Mouse (Mus musculus) erythroblast, embryonic 14.5 days (primary cell): Measurements from ENCODE around the gene Gramd1a. TPM values are rescaled to one million over a fixed set of nuclear protein-coding genes. Genes with fewer than 3 reads are reported as not detected.

Experiments used
- H3K27me3 ChIP-seq: 2 replicates; pipeline ENCODE4 v1.6.1; 2012; ENCODE audit warnings: inconsistent platforms; ENCODE audit not compliant: control insufficient read depth
- H3K36me3 ChIP-seq: 2 replicates; pipeline ENCODE4 v1.6.1; 2012; ENCODE audit warnings: mild to moderate bottlenecking, inconsistent platforms; ENCODE audit not compliant: control insufficient read depth
- H3K4me1 ChIP-seq: 2 replicates; pipeline ENCODE4 v1.6.1; 2012; ENCODE audit warnings: inconsistent platforms; ENCODE audit not compliant: control insufficient read depth
- H3K4me3 ChIP-seq: replicated peaks from 2 replicates; pipeline ENCODE3; 2012; ENCODE audit warnings: moderate library complexity, mild to moderate bottlenecking, inconsistent platforms
- H3K9me3 ChIP-seq: 2 replicates; pipeline ENCODE4 v1.6.1; 2012; ENCODE audit warnings: low read length, inconsistent platforms, mixed read lengths; ENCODE audit not compliant: control insufficient read depth
- GATA1 ChIP-seq: IDR thresholded peaks from 2 replicates; pipeline ENCODE4 v1.6.1; 2012; ENCODE audit warnings: low read length, inconsistent platforms, mixed read lengths
- TAL1 ChIP-seq: IDR thresholded peaks from 3 replicates; pipeline ENCODE4 v1.6.1; 2012; ENCODE audit warnings: low read length, inconsistent platforms, mixed read lengths
- polyA plus RNA-seq: library from polyadenylated mRNA; stranded (reverse); fragments of >175 nt; gene quantifications from 2 replicates; pipeline ENCODE4 v1.2.3, GENCODE M21; 2012

Gramd1a gene
- polyA plus RNA-seq, 1 experiment, result 0.52 TPM

GRCm38 (mm10) chr7:31117465-31117864, 38.2 kb downstream of the Gramd1a start:
- H3K9me3 ChIP-seq, result no peaks in the 10 kb centered on the region
- no peak overlapping the region for H3K4me3 ChIP-seq
- H3K4me1 ChIP-seq, result no peaks in the 10 kb centered on the region
- TF ChIP-seq TAL1, result no peak
- no peak for TF ChIP-seq GATA1
- H3K27me3 ChIP-seq, result no peaks in the 10 kb centered on the region
- H3K36me3 ChIP-seq, result no peaks in the 10 kb centered on the region

- H3K4me3 ChIP-seq, result peak overlapping the region; percentile 9
- no peaks in the 10 kb centered on the region for H3K4me1 ChIP-seq
- H3K36me3 ChIP-seq, result no peaks in the 10 kb centered on the region
- TF ChIP-seq TAL1 (no peak), GATA1 (no peak)
- H3K27me3 ChIP-seq, result no peaks in the 10 kb centered on the region
- H3K9me3 ChIP-seq, result no peaks in the 10 kb centered on the region
Observed at GRCm38 (mm10) chr7:31116721-31117145, 39.0 kb downstream of the Gramd1a start.

GRCm38 (mm10) chr7:31115587-31116043, 40.1 kb downstream of the Gramd1a start:
- no peak overlapping the region for H3K4me3 ChIP-seq
- no peaks in the 10 kb centered on the region for H3K27me3 ChIP-seq
- no peaks in the 10 kb centered on the region for H3K4me1 ChIP-seq
- no peaks in the 10 kb centered on the region for H3K36me3 ChIP-seq
- no peaks in the 10 kb centered on the region for H3K9me3 ChIP-seq
- TF ChIP-seq TAL1, result no peak
- no peak for TF ChIP-seq GATA1

GRCm38 (mm10) chr7:31115182-31115581, 40.5 kb downstream of the Gramd1a start, which contains the start of gene Hpn:
TSS of gene Hpn (minus strand) at chr7:31115290.
- H3K4me3 ChIP-seq, result peak within 1 kb of the TSS; percentile 47
- H3K9me3 ChIP-seq, result no peaks in the 10 kb centered on the region
- no peaks in the 10 kb centered on the region for H3K4me1 ChIP-seq
- no peaks in the 10 kb centered on the region for H3K27me3 ChIP-seq
- no peaks in the 10 kb centered on the region; the same call in 1 of the 2 replicates for H3K36me3 ChIP-seq
- no peak for TF ChIP-seq GATA1
- TF ChIP-seq TAL1, result no peak

- peak overlapping the region; percentile 47 for H3K4me3 ChIP-seq
- no peaks in the 10 kb centered on the region; the same call in 1 of the 2 replicates for H3K36me3 ChIP-seq
- no peaks in the 10 kb centered on the region for H3K27me3 ChIP-seq
- no peaks in the 10 kb centered on the region for H3K4me1 ChIP-seq
- no peaks in the 10 kb centered on the region for H3K9me3 ChIP-seq
- no peak for TF ChIP-seq TAL1
- no peak for TF ChIP-seq GATA1
Observed at GRCm38 (mm10) chr7:31114646-31115045, 41.0 kb downstream of the Gramd1a start.

- TF ChIP-seq GATA1, result no peak
- no peak for TF ChIP-seq TAL1
- H3K27me3 ChIP-seq, result no peaks in the 10 kb centered on the region
- no peaks in the 10 kb centered on the region for H3K9me3 ChIP-seq
- peak overlapping the region; percentile 47 for H3K4me3 ChIP-seq
- H3K36me3 ChIP-seq, result no peaks in the 10 kb centered on the region; the same call in 1 of the 2 replicates
- no peaks in the 10 kb centered on the region for H3K4me1 ChIP-seq
Observed at GRCm38 (mm10) chr7:31113800-31114199, 41.9 kb downstream of the Gramd1a start.

- no peaks in the 10 kb centered on the region for H3K27me3 ChIP-seq
- TF ChIP-seq TAL1 (no peak), GATA1 (no peak)
- H3K4me3 ChIP-seq, result no peak overlapping the region
- no peaks in the 10 kb centered on the region for H3K9me3 ChIP-seq
- no peaks in the 10 kb centered on the region; the same call in 1 of the 2 replicates for H3K36me3 ChIP-seq
- no peaks in the 10 kb centered on the region for H3K4me1 ChIP-seq
Observed at GRCm38 (mm10) chr7:31112036-31112435, 43.7 kb downstream of the Gramd1a start.

- Histone ChIP-seq H3K4me3 (no peak overlapping the region), H3K27me3 (no peaks in the 10 kb centered on the region), H3K36me3 (no peaks in the 10 kb centered on the region; the same call in 1 of the 2 replicates), H3K9me3 (no peaks in the 10 kb centered on the region), H3K4me1 (no peaks in the 10 kb centered on the region)
- TF ChIP-seq TAL1 (no peak), GATA1 (no peak)
Observed at GRCm38 (mm10) chr7:31110861-31111385, 44.8 kb downstream of the Gramd1a start.

GRCm38 (mm10) chr7:31109796-31110195, 45.9 kb downstream of the Gramd1a start:
- H3K4me3 ChIP-seq, result no peak overlapping the region
- TF ChIP-seq GATA1, result no peak
- TF ChIP-seq TAL1, result no peak

GRCm38 (mm10) chr7:31109091-31109490, 46.6 kb downstream of the Gramd1a start:
- no peaks in the 10 kb centered on the region; the same call in 1 of the 2 replicates for H3K36me3 ChIP-seq
- TF ChIP-seq TAL1 (no peak), GATA1 (no peak)
- H3K4me1 ChIP-seq, result no peaks in the 10 kb centered on the region
- H3K27me3 ChIP-seq, result no peaks in the 10 kb centered on the region
- no peak overlapping the region for H3K4me3 ChIP-seq
- no peaks in the 10 kb centered on the region for H3K9me3 ChIP-seq

More at GRCm38 (mm10) chr7:31109796-31110195, 45.9 kb downstream of the Gramd1a start:
- H3K36me3 ChIP-seq, result no peaks in the 10 kb centered on the region; the same call in 1 of the 2 replicates
- no peaks in the 10 kb centered on the region for H3K27me3 ChIP-seq
- no peaks in the 10 kb centered on the region for H3K4me1 ChIP-seq
- H3K9me3 ChIP-seq, result no peaks in the 10 kb centered on the region
